Mouse (Mus musculus) adrenal gland, adult 18-20 months (tissue): ENCODE measurements around the gene Gsta4. TPM values are rescaled to one million over a fixed set of nuclear protein-coding genes. Genes with fewer than 3 reads are reported as not detected.
"Not testable (repeated sequence)": the region's sequence is repeated elsewhere in the genome, so short reads cannot be mapped to it uniquely, and the experiment has no call there.

ENCODE experiments used
- DNase-seq, 2 experiments: peaks; one replicate each; pipeline ENCODE4 v3.0.0; 2021 to 2022; ENCODE audit warnings: low spot score in 2 of 2
- total RNA-seq, 2 experiments: library from RNA; stranded (reverse); gene quantifications; 1 replicate in 1 of 2; 2 replicates in 1 of 2; pipeline ENCODE4 v1.2.3; 2021

The Gsta4 gene
- total RNA-seq, 2 experiments from 2014 or later, result 52.4 to 87.4 TPM

DNA sequence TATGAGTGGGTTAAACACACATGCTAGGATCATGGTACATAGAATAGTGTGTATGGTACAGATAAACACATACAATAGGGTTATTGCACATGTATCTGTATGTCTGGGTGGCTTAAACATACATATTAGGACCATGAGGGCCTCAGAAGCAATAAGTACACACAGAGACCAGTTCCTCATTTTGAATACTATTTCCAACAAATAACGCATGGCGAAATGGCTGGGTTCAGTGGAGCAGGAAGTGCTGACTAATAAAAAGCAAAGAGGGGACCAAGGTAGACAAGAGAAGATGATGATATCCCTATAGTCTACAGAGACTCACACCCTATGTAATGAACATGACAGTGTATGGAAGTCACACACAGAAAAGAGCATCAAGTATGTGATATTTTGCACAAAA, 45.5 kb downstream of the Gsta4 start:
- no peak for DNase-seq

DNA sequence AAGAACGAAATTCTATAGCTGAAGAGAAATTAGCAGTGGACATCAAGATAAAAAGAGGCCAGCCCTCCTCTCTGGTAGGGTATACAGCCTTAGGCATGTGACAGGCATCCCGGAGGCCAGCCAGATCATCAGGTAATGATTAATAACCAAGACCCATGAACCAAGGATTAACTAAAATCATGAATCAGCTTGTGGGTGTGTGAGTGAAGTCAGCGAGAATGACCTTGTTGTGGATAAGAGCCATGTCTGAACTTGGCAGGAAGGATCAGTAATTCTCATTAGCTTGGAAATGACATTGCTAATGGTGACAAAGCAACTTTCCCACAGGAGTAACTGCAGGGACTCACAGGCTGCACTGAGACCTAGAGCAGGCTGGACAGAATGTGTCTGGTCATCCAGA, 47.1 kb downstream of the Gsta4 start:
- DNase-seq, result peak in 1 of 2 experiments; percentile 8

DNA sequence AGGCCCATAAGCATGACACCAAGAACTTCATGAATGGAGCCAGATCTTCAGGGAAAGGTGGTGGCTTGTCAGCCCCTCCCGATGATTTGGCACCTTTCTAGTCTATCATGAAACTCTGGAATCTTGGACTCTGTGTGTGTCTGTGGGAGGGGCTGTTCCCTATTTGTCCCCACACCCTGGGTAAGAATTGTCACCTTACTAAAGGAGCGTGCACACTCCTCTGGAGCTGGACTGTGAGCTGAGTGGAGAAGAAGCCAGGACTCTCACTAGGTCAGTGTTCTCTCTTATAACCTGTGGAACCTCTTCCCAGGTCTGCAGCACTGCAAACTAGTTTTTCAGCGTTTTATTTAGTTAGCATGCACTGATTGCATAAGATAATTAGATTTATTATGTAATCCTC, 47.9 kb downstream of the Gsta4 start, which contains the start of gene Gsta1:
Gene Gsta1, plus strand, starts transcription at position 196 of the 400 bp plus-strand sequence.
- DNase-seq, result not testable (repeated sequence)

DNA sequence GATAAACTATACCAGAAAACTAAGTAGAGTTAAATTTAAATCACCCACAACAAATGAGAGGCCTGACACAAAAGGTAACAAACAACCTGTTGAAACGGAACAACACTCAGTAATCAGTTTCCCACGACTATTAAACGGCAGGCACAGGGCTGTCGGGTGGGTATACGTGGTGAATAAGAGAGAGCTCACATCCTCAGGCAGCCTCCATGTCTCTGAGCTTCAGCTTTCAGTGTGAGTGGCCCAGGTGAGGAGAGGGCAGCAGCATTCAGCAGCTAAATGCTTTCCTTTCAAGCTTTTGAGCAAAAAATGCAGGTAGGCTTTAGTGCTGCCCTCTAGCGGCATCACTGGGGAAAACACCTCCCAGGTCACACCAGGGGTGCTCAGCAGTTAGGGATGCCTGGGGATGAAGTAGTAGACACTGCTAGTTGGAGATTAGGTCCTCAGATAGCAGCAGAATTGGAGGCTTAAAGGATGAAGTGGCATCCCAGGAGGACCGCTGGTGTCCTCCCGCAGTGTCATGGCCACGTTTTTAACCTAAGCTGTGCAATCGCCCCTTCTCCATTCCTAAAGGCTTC, 50.6 kb downstream of the Gsta4 start:
- DNase-seq, result not testable (repeated sequence)

DNA sequence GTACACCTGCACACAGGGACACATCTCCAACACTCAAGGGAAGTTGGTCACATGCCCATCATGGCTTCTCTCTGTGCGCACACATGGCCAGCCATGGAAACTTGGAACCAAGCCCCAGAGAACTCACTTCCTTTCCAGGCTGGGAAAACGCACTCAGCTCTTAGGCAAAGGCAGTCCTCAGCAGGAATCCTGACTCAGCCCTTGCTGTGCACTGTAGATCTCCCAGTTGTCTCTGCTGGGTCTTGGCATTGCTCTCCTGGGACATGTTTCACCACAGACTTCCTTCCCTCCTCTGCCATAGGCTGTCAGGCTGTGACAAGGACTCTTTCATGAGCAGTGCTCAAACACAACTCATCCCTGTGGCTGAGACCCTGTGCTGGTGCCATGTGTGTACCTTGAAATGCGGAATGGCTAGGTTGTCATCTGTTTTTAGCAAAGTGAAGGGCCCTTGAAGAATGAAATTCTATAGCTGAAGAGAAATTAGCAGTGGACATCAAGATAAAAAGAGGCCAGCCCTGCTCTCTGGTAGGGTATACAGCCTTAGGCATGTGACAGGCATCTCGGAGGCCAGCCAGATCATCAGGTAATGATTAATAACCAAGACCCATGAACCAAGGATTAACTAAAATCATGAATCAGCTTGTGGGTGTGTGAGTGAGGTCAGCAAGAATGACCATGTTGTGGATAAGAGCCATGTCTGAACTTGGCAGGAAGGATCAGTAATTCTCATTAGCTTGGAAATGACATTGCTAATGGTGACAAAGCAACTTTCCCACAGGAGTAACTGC, 73.3 kb downstream of the Gsta4 start:
- DNase-seq, result not testable (repeated sequence)

DNA sequence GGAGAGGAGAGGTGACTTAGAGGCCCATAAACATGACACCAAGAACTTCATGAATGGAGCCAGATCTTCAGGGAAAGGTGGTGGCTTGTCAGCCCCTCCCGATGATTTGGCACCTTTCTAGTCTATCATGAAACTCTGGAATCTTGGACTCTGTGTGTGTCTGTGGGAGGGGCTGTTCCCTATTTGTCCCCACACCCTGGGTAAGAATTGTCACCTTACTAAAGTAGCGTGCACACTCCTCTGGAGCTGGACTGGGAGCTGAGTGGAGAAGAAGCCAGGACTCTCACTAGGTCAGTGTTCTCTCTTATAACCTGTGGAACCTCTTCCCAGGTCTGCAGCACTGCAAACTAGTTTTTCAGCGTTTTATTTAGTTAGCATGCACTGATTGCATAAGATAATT, 74.3 kb downstream of the Gsta4 start, which contains the start of gene Gm3776:
Gene Gm3776, plus strand, starts transcription at position 216 of the 400 bp plus-strand sequence.
- not testable (repeated sequence) for DNase-seq

Other genes starting within 250 kb of the Gsta4 start
- gene Gcm1, start 130.8 kb upstream of the Gsta4 start, total RNA-seq, result not detected
- gene Fbxo9, start 73.7 kb upstream of the Gsta4 start, total RNA-seq, result 100 to 1,000 TPM in 1 of 2 experiments, 10 to 100 TPM in 1; 70.8 to 108 TPM
- gene Ick, start 73.6 kb upstream of the Gsta4 start, total RNA-seq, result 10 to 100 TPM; 15.2 to 16.7 TPM
- gene Gsta1, start 47.9 kb downstream of the Gsta4 start, total RNA-seq, result not detected
- gene Gm3776, start 74.4 kb downstream of the Gsta4 start, total RNA-seq, result not detected
- gene Gm10639, start 107.1 kb downstream of the Gsta4 start, total RNA-seq, result under 1 TPM in 1 of 2 experiments, not detected in 1; 0.76 TPM
- gene Omt2a, start 132.0 kb downstream of the Gsta4 start, total RNA-seq, result not detected
- gene Omt2b, start 144.8 kb downstream of the Gsta4 start, total RNA-seq, result not detected
- gene Gsta2, start 173.0 kb downstream of the Gsta4 start, total RNA-seq, result 1 to 10 TPM in 1 of 2 experiments, under 1 TPM in 1; 0.42 to 9.7 TPM
- not detected for gene Dppa5a, start 185.4 kb downstream of the Gsta4 start, total RNA-seq
- gene Ooep, start 196.0 kb downstream of the Gsta4 start, total RNA-seq, result not detected
- gene Ddx43, start 213.0 kb downstream of the Gsta4 start, total RNA-seq, result not detected